Mouse (Mus musculus) lung, postnatal 0 days (tissue): ENCODE measurements around the gene Churc1.

ENCODE experiments used
- CTCF ChIP-seq: IDR thresholded peaks from 2 replicates; pipeline ENCODE4 v1.5.1; 2016; ENCODE audit warnings: antibody characterized with exemption, mild to moderate bottlenecking
- EP300 ChIP-seq: IDR thresholded peaks from 2 replicates; pipeline ENCODE4 v1.6.1; 2016; ENCODE audit warnings: antibody characterized with exemption, mild to moderate bottlenecking, control low read depth

DNA sequence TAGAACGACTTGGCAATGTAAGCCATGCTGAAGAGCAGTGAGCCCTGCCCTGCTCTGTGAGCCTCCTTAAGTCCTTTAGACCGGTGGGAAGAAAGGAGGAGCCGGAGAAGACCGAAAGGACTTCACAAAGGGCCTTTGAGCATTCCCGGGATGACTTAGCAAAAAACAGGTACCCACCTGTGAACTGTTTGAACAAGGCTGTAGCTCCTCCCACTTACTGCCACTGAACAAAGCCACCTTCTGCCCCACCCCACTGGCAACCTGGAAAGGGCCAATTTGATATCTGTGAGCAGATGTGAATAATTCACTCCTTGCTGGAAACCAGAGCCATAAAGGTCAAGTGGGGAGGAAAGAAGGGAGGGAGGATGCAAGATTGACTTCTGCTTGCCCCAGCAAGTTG lies 30.0 kb downstream of the Churc1 start, which contains the start of gene Gpx2:
- TF ChIP-seq EP300 (no peak), CTCF (no peak)
